ENCODE assay signal across 8 mouse cellular contexts in the genomic region with DNA sequence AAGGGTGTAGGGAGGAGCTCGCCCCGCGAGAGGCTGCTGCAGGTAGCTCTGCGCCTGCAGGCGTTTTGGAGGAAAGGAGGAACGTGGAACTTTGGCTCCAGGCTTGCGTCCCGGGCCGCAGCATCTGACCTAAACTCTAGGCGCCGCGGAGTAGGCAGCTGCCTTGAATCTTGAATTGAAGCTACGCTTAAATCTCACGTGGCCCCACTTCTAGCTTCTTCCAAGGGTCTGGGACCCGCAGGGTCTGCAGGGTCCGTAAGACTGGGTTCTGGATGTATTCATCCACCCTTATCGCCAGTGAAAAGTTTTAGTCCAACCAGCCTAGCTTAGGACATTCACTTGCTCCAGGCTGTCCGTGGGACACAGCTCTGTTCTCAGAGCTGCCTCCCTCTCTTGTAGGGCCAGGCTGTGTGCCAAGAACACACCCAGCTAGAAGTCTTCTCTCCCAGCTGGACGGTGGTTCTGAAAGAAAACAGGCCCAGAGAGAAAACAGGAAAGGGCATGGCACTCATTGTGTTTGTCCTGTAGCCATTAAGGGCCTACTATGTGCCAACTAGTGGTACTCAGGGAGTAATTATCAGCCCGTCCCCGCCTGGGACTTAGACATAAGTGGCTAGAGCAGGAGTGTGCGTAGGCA. TPM values are rescaled to one million over a fixed set of nuclear protein-coding genes. Genes with fewer than 3 reads are reported as not detected.
DNase-seq lines count a peak whose midpoint lies in the region; ATAC-seq and TF ChIP-seq lines count a peak whose summit lies in the region.

No protein-coding gene starts in this region.

- DNase-seq in heart, adult 9 months (ENCODE audit: low spot score in 2 of 2) = peak; percentile 84
- peak; percentile 65 for DNase-seq in kidney, adult 9 months
- DNase-seq in lung, postnatal 0 days (ENCODE audit: low spot score) = peak; percentile 94
- DNase-seq in layer of hippocampus, postnatal 25 days (ENCODE audit: extremely low spot score in 1 of 2, low spot score in 1 of 2) = no peak

- TF ChIP-seq CTCF in lung, postnatal 0 days (IDR thresholded peaks at IDR 0.05) = no peak

- peak overlapping the region; percentile 96 for H3K4me3 ChIP-seq in megakaryocyte, embryonic 14.5 days (replicated peaks)
- H3K4me3 ChIP-seq in embryonic facial prominence, embryonic 12.5 days = peak overlapping the region; percentile 62
- H3K4me3 ChIP-seq in lung, postnatal 0 days (ENCODE audit: low read depth, low read length) = peak overlapping the region; percentile 66
- peak overlapping the region; percentile 69 for H3K4me3 ChIP-seq in stomach, embryonic 16.5 days (replicated peaks; ENCODE audit: low read length)

- H3K4me2 ChIP-seq in embryonic facial prominence, embryonic 12.5 days (replicated peaks) = peak overlapping the region; percentile 79
- peak overlapping the region; percentile 95 for H3K4me2 ChIP-seq in lung, postnatal 0 days (replicated peaks; ENCODE audit: low read depth, low read length)
- peak overlapping the region; percentile 65 for H3K4me2 ChIP-seq in stomach, embryonic 16.5 days (ENCODE audit: low read depth, low read length)

- H3K36me3 ChIP-seq in megakaryocyte, embryonic 14.5 days (replicated peaks; ENCODE audit: low read length) = peaks cover 51% of the 10 kb centered on the region
- H3K36me3 ChIP-seq in embryonic facial prominence, embryonic 12.5 days = peaks cover 26% of the 10 kb centered on the region
- peaks cover 15% of the 10 kb centered on the region for H3K36me3 ChIP-seq in lung, postnatal 0 days (ENCODE audit: insufficient read depth, low read length)
- peaks cover 3% of the 10 kb centered on the region; the same call in 1 of the 2 replicates for H3K36me3 ChIP-seq in stomach, embryonic 16.5 days (ENCODE audit: control insufficient read depth, insufficient read depth, low read length)

- no peaks in the 10 kb centered on the region for H3K9me3 ChIP-seq in megakaryocyte, embryonic 14.5 days
- H3K9me3 ChIP-seq in embryonic facial prominence, embryonic 12.5 days = no peaks in the 10 kb centered on the region
- no peaks in the 10 kb centered on the region for H3K9me3 ChIP-seq in lung, postnatal 0 days (ENCODE audit: low read length)
- no peaks in the 10 kb centered on the region for H3K9me3 ChIP-seq in stomach, embryonic 16.5 days (replicated peaks; ENCODE audit: control insufficient read depth, low read length)

- peak; percentile 87 for TF ChIP-seq EP300 in lung, postnatal 0 days (IDR thresholded peaks at IDR 0.05)

- H3K4me1 ChIP-seq in megakaryocyte, embryonic 14.5 days = peaks cover 67% of the 10 kb centered on the region
- H3K4me1 ChIP-seq in embryonic facial prominence, embryonic 12.5 days = peaks cover 16% of the 10 kb centered on the region
- H3K4me1 ChIP-seq in lung, postnatal 0 days (ENCODE audit: insufficient read depth, low read depth, low read length) = peaks cover 40% of the 10 kb centered on the region
- H3K4me1 ChIP-seq in stomach, embryonic 16.5 days (ENCODE audit: control insufficient read depth, insufficient read depth, low read length) = peaks cover 17% of the 10 kb centered on the region

- WGBS in embryonic facial prominence, embryonic 12.5 days = 11% methylated on average over 22 of the region's 22 CpGs
- WGBS in lung, postnatal 0 days = 5% methylated on average over 21 of the region's 22 CpGs
- WGBS in stomach, embryonic 16.5 days = 10% methylated on average over 22 of the region's 22 CpGs

- H3K27ac ChIP-seq in embryonic facial prominence, embryonic 12.5 days = peak overlapping the region; percentile 92
- peak overlapping the region; percentile 97 for H3K27ac ChIP-seq in lung, postnatal 0 days (ENCODE audit: low read length)
- peak overlapping the region; percentile 90 for H3K27ac ChIP-seq in stomach, embryonic 16.5 days (ENCODE audit: low read length)

- ATAC-seq in megakaryocyte, adult 5-6 weeks (ENCODE audit: poor library complexity, severe bottlenecking) = no peak; the same call in 1 of the 2 replicates
- ATAC-seq in embryonic facial prominence, embryonic 12.5 days (ENCODE audit: insufficient number of reproducible peaks, insufficient read depth, low FRiP score, low TSS enrichment) = peak; percentile 54; the same call in 1 of the 2 replicates
- ATAC-seq in lung, postnatal 0 days = peak; percentile 82
- ATAC-seq in stomach, embryonic 16.5 days (ENCODE audit: insufficient read depth, low FRiP score) = peak; percentile 65; the same call in 1 of the 2 replicates

- H3K27me3 ChIP-seq in megakaryocyte, embryonic 14.5 days (replicated peaks) = no peaks in the 10 kb centered on the region
- no peaks in the 10 kb centered on the region for H3K27me3 ChIP-seq in embryonic facial prominence, embryonic 12.5 days
- H3K27me3 ChIP-seq in lung, postnatal 0 days (replicated peaks; ENCODE audit: insufficient read depth, low read length) = no peaks in the 10 kb centered on the region
- no peaks in the 10 kb centered on the region for H3K27me3 ChIP-seq in stomach, embryonic 16.5 days (ENCODE audit: control insufficient read depth, insufficient read depth, low read length)

- peak overlapping the region; percentile 63 for H3K9ac ChIP-seq in embryonic facial prominence, embryonic 12.5 days
- peak overlapping the region; percentile 72 for H3K9ac ChIP-seq in lung, postnatal 0 days (replicated peaks; ENCODE audit: low read depth)
- H3K9ac ChIP-seq in stomach, embryonic 16.5 days (ENCODE audit: low read length) = peak overlapping the region; percentile 83

RNA-seq across cellular contexts. Expression of gene Nthl1, which starts 0.5 kb away (rescaled TPM):
- 8.2 TPM in 1 of 2 replicates, not detected in the other for polyA plus RNA-seq in megakaryocyte, embryonic 14.5 days (2012; ENCODE audit: insufficient read depth, low replicate concordance)
- 0.50 and 2.1 TPM in 2 replicates for total RNA-seq in megakaryocyte, adult 5-6 weeks (2015)
- total RNA-seq in megakaryocyte, adult 5-6 weeks (2017) = 3.4 and 4.7 TPM in 2 replicates
- polyA plus RNA-seq in embryonic facial prominence, embryonic 12.5 days (2016; fragmentation: Nextera tagmentation; extraction: Ambion mirVana) = 26.2 and 26.9 TPM in 2 replicates
- 13.6 and 13.8 TPM in 2 replicates for polyA plus RNA-seq in lung, postnatal 0 days (2015; fragmentation: Nextera tagmentation; extraction: Ambion mirVana)
- polyA plus RNA-seq in stomach, embryonic 16.5 days (2015; fragmentation: Nextera tagmentation; extraction: Ambion mirVana) = 18.0 and 19.1 TPM in 2 replicates
- 1 to 10 TPM; 3.3 to 4.7 TPM for total RNA-seq in layer of hippocampus, postnatal 25 days (2021)

RNA-seq across cellular contexts. Expression of gene Tsc2, which starts 0.5 kb away (rescaled TPM):
- 26.7 and 30.6 TPM in 2 replicates for polyA plus RNA-seq in megakaryocyte, embryonic 14.5 days (2012; ENCODE audit: insufficient read depth, low replicate concordance)
- 60.9 and 78.2 TPM in 2 replicates for total RNA-seq in megakaryocyte, adult 5-6 weeks (2015)
- total RNA-seq in megakaryocyte, adult 5-6 weeks (2017) = 25.5 and 32.4 TPM in 2 replicates
- 72.8 and 82.0 TPM in 2 replicates for polyA plus RNA-seq in embryonic facial prominence, embryonic 12.5 days (2016; fragmentation: Nextera tagmentation; extraction: Ambion mirVana)
- polyA plus RNA-seq in lung, postnatal 0 days (2015; fragmentation: Nextera tagmentation; extraction: Ambion mirVana) = 31.7 and 32.8 TPM in 2 replicates
- polyA plus RNA-seq in stomach, embryonic 16.5 days (2015; fragmentation: Nextera tagmentation; extraction: Ambion mirVana) = 53.1 and 57.2 TPM in 2 replicates
- total RNA-seq in layer of hippocampus, postnatal 25 days (2021) = 100 to 1,000 TPM; 150 to 186 TPM

RNA-seq across cellular contexts. Expression of gene Slc9a3r2, which starts 17.2 kb away (rescaled TPM):
- 0.85 TPM in 1 of 2 replicates, not detected in the other for polyA plus RNA-seq in megakaryocyte, embryonic 14.5 days (2012; ENCODE audit: insufficient read depth, low replicate concordance)
- 0.30 and 1.4 TPM in 2 replicates for total RNA-seq in megakaryocyte, adult 5-6 weeks (2015)
- total RNA-seq in megakaryocyte, adult 5-6 weeks (2017) = 1.1 and 1.5 TPM in 2 replicates
- 59.6 and 60.6 TPM in 2 replicates for polyA plus RNA-seq in embryonic facial prominence, embryonic 12.5 days (2016; fragmentation: Nextera tagmentation; extraction: Ambion mirVana)
- 316 and 341 TPM in 2 replicates for polyA plus RNA-seq in lung, postnatal 0 days (2015; fragmentation: Nextera tagmentation; extraction: Ambion mirVana)
- polyA plus RNA-seq in stomach, embryonic 16.5 days (2015; fragmentation: Nextera tagmentation; extraction: Ambion mirVana) = 38.0 and 39.0 TPM in 2 replicates
- total RNA-seq in layer of hippocampus, postnatal 25 days (2021) = 10 to 100 TPM; 45.1 to 50.0 TPM

RNA-seq across cellular contexts. Expression of gene Npw, which starts 25.3 kb away (rescaled TPM):
- polyA plus RNA-seq in megakaryocyte, embryonic 14.5 days (2012; ENCODE audit: insufficient read depth, low replicate concordance) = 1.1 TPM in 1 of 2 replicates, not detected in the other
- total RNA-seq in megakaryocyte, adult 5-6 weeks (2015) = not detected in 2 replicates
- not detected in 2 replicates for total RNA-seq in megakaryocyte, adult 5-6 weeks (2017)
- 0.35 and 0.76 TPM in 2 replicates for polyA plus RNA-seq in embryonic facial prominence, embryonic 12.5 days (2016; fragmentation: Nextera tagmentation; extraction: Ambion mirVana)
- 8.6 and 10.3 TPM in 2 replicates for polyA plus RNA-seq in lung, postnatal 0 days (2015; fragmentation: Nextera tagmentation; extraction: Ambion mirVana)
- 0.37 and 0.39 TPM in 2 replicates for polyA plus RNA-seq in stomach, embryonic 16.5 days (2015; fragmentation: Nextera tagmentation; extraction: Ambion mirVana)
- 1 to 10 TPM; 2.1 to 2.9 TPM for total RNA-seq in layer of hippocampus, postnatal 25 days (2021)

RNA-seq across cellular contexts. Expression of gene Zfp598, which starts 36.6 kb away (rescaled TPM):
- 45.3 and 55.8 TPM in 2 replicates for polyA plus RNA-seq in megakaryocyte, embryonic 14.5 days (2012; ENCODE audit: insufficient read depth, low replicate concordance)
- 18.1 and 19.2 TPM in 2 replicates for total RNA-seq in megakaryocyte, adult 5-6 weeks (2015)
- total RNA-seq in megakaryocyte, adult 5-6 weeks (2017) = 12.7 and 17.8 TPM in 2 replicates
- polyA plus RNA-seq in embryonic facial prominence, embryonic 12.5 days (2016; fragmentation: Nextera tagmentation; extraction: Ambion mirVana) = 23.5 and 25.4 TPM in 2 replicates
- 10.5 and 11.9 TPM in 2 replicates for polyA plus RNA-seq in lung, postnatal 0 days (2015; fragmentation: Nextera tagmentation; extraction: Ambion mirVana)
- polyA plus RNA-seq in stomach, embryonic 16.5 days (2015; fragmentation: Nextera tagmentation; extraction: Ambion mirVana) = 13.6 and 13.7 TPM in 2 replicates
- total RNA-seq in layer of hippocampus, postnatal 25 days (2021) = 10 to 100 TPM; 36.9 to 40.0 TPM

Comparison
In these comparisons a context has a peak if more than half of its experiments do, and no peak if none do; other contexts are left out.
1. DNase-seq: peak in heart, adult 9 months (2 of 2), kidney, adult 9 months (single experiment) and lung, postnatal 0 days (single experiment); none in layer of hippocampus, postnatal 25 days (0 of 2).
2. RNA of gene Slc9a3r2, which starts 17.2 kb away (polyA plus RNA-seq): 316 to 341 TPM in lung, postnatal 0 days, 59.6 to 60.6 TPM in embryonic facial prominence, embryonic 12.5 days and 38.0 to 39.0 TPM in stomach, embryonic 16.5 days; 0.85 TPM in megakaryocyte, embryonic 14.5 days; every median in the first group is over 10 times any median in the second.
3. Peak in every context shown above with its lines, with median percentiles within 50 percentile points of each other: H3K4me3 ChIP-seq, H3K27ac ChIP-seq, H3K4me2 ChIP-seq and H3K9ac ChIP-seq.